Mouse (Mus musculus): ENCODE data around the gene Borcs8.

GRCm38 (mm10) chr8:70111192-70111795, 28.0 kb upstream of the Borcs8 start:
- TF ChIP-seq CTCF (IDR thresholded peaks at IDR 0.05; ENCODE audit: borderline replicate concordance, insufficient read depth, low read depth, low read length): no peak
- no peak for TF ChIP-seq POLR2A (IDR thresholded peaks at IDR 0.05; ENCODE audit: borderline replicate concordance, insufficient read depth, low read length)

Measured in cerebellum, adult 2 months (tissue).